In genomic region chr8:45254194-45254842, GRCm38 (mm10) we compare ENCODE assay signal across 29 mouse cellular contexts. TPM values are rescaled to one million over a fixed set of nuclear protein-coding genes. Genes with fewer than 3 reads are reported as not detected.
"Had no signal": no experiment of that assay in that cellular context is flagged by ENCODE, and none has a peak within 500 bp of the region (broad histone marks: within the 10 kb centered on the region; RNA-seq: fewer than 3 reads in every experiment).

No protein-coding gene starts in this region.

- H3K27me3 ChIP-seq: heart, embryonic 12.5 days; hindbrain, embryonic 12.5 days; intestine, embryonic 15.5 days; kidney, embryonic 15.5 days; limb, embryonic 15.5 days had no signal

- H3K4me1 ChIP-seq: heart, embryonic 10.5 days; heart, embryonic 12.5 days; hindbrain, embryonic 10.5 days; hindbrain, embryonic 12.5 days; intestine, embryonic 15.5 days; kidney, embryonic 15.5 days; limb, embryonic 13.5 days; limb, embryonic 15.5 days had no signal

- H3K4me2 ChIP-seq: heart, embryonic 12.5 days; hindbrain, embryonic 12.5 days; hindbrain, embryonic 14.5 days; intestine, embryonic 15.5 days; kidney, embryonic 15.5 days; limb, embryonic 13.5 days; limb, embryonic 15.5 days had no signal

- H3K9ac ChIP-seq: heart, embryonic 12.5 days; hindbrain, embryonic 12.5 days; hindbrain, embryonic 14.5 days; intestine, embryonic 15.5 days; kidney, embryonic 15.5 days; limb, embryonic 13.5 days; limb, embryonic 15.5 days had no signal

- H3K9me3 ChIP-seq: heart, embryonic 10.5 days; heart, embryonic 12.5 days; hindbrain, embryonic 10.5 days; hindbrain, embryonic 12.5 days; intestine, embryonic 15.5 days; kidney, embryonic 15.5 days; limb, embryonic 15.5 days had no signal

- H3K36me3 ChIP-seq: heart, embryonic 10.5 days; heart, embryonic 12.5 days; hindbrain, embryonic 10.5 days; hindbrain, embryonic 12.5 days; intestine, embryonic 15.5 days; kidney, embryonic 15.5 days; limb, embryonic 13.5 days; limb, embryonic 15.5 days had no signal

- DNase-seq: gastrocnemius, postnatal 14 days; gastrocnemius, postnatal 36 days; heart, adult 18-20 months; heart, postnatal 10 days; heart, postnatal 4 days; kidney, adult 2 months; kidney, adult 9 months; kidney, postnatal 14 days; kidney, postnatal 36 days; layer of hippocampus, adult 9-11 months; layer of hippocampus, postnatal 36 days; left cerebral cortex, postnatal 4 days had no signal

- ATAC-seq: hindbrain, embryonic 16.5 days; inflammation-experienced regulatory T-cells, adult 6 months; intestine, embryonic 15.5 days; intestine, postnatal 0 days had no signal

- H3K27ac ChIP-seq: heart, embryonic 10.5 days; hindbrain, embryonic 10.5 days; hindbrain, embryonic 12.5 days; hindbrain, embryonic 14.5 days; intestine, embryonic 15.5 days; kidney, embryonic 15.5 days; kidney, postnatal 0 days; limb, embryonic 13.5 days; limb, embryonic 15.5 days had no signal

- H3K4me3 ChIP-seq: heart, embryonic 10.5 days; heart, embryonic 12.5 days; hindbrain, embryonic 10.5 days; hindbrain, embryonic 12.5 days; intestine, embryonic 15.5 days; kidney, embryonic 15.5 days; limb, embryonic 13.5 days; limb, embryonic 15.5 days had no signal

RNA-seq across cellular contexts. Expression of gene F11, which starts 7.5 kb away (rescaled TPM):
- polyA plus RNA-seq: heart, embryonic 10.5 days; heart, embryonic 12.5 days; heart, embryonic 14.5 days; heart, embryonic 16.5 days; hindbrain, embryonic 10.5 days; hindbrain, embryonic 12.5 days; hindbrain, embryonic 14.5 days; hindbrain, embryonic 16.5 days; inflammation-experienced regulatory T-cells, adult 6 months; intestine, postnatal 0 days; kidney, adult 2 months; kidney, postnatal 0 days; large intestine, adult 2 months; limb, embryonic 11.5 days; limb, embryonic 13.5 days had no signal

RNA-seq across cellular contexts. Expression of gene Klkb1, which starts 40.3 kb away (rescaled TPM):
- polyA plus RNA-seq: heart, embryonic 10.5 days; heart, embryonic 12.5 days; heart, embryonic 14.5 days; heart, embryonic 16.5 days; hindbrain, embryonic 10.5 days; hindbrain, embryonic 12.5 days; hindbrain, embryonic 14.5 days; intestine, postnatal 0 days; limb, embryonic 11.5 days; limb, embryonic 15.5 days had no signal

RNA-seq across cellular contexts. Expression of gene Gm45753, which starts 53.9 kb away (rescaled TPM):
- polyA plus RNA-seq: heart, embryonic 10.5 days; heart, embryonic 12.5 days; heart, embryonic 14.5 days; hindbrain, embryonic 10.5 days; hindbrain, embryonic 12.5 days; hindbrain, embryonic 14.5 days; hindbrain, embryonic 16.5 days; inflammation-experienced regulatory T-cells, adult 6 months; intestine, postnatal 0 days; large intestine, adult 2 months; limb, embryonic 11.5 days; limb, embryonic 13.5 days had no signal
